In genomic region chr19:5083961-5084833, GRCm38 (mm10) we compare ENCODE assay signal across 11 mouse cellular contexts. TPM values are rescaled to one million over a fixed set of nuclear protein-coding genes. Genes with fewer than 3 reads are reported as not detected.
DNase-seq lines count a peak whose midpoint lies in the region; ATAC-seq and TF ChIP-seq lines count a peak whose summit lies in the region.
"Had no signal": no experiment of that assay in that cellular context is flagged by ENCODE, and none has a peak within 500 bp of the region (broad histone marks: within the 10 kb centered on the region; RNA-seq: fewer than 3 reads in every experiment).

No protein-coding gene starts in this region.

- no peak for ATAC-seq in heart, embryonic 12.5 days (ENCODE audit: insufficient number of reproducible peaks, low FRiP score)
- no peak for ATAC-seq in hindbrain, embryonic 12.5 days (ENCODE audit: low FRiP score)
- ATAC-seq in midbrain, embryonic 14.5 days (ENCODE audit: low FRiP score, low TSS enrichment), result no peak
- ATAC-seq in CD4-positive, CD25-positive, alpha-beta regulatory T cell, adult 4 months, result no peak
- ATAC-seq: inflammation-experienced regulatory T-cells, adult 6 months had no signal

- H3K4me3 ChIP-seq in heart, embryonic 12.5 days, result peak overlapping the region; percentile 54
- peak overlapping the region; percentile 76 to 85; a peak in 2 of 4 replicates for H3K4me3 ChIP-seq in ES-E14 (ENCODE audit: insufficient read depth in 1 of 2, low read depth in 1 of 2, low read length in 2 of 2, poor library complexity in 1 of 2, severe bottlenecking in 1 of 2)
- peak overlapping the region; percentile 49 for H3K4me3 ChIP-seq in hindbrain, embryonic 12.5 days
- peak overlapping the region; percentile 52 for H3K4me3 ChIP-seq in midbrain, embryonic 14.5 days (replicated peaks; ENCODE audit: low read depth, low read length)

- in situ Hi-C loops in ES-E14 (cut with MboI; ENCODE audit: low sequenced_read_pairs in 2 of 2, unreplicated experiment in 2 of 2), result no loop called here

- no peaks in the 10 kb centered on the region for H3K36me3 ChIP-seq in heart, embryonic 12.5 days
- no peaks in the 10 kb centered on the region for H3K36me3 ChIP-seq in ES-E14 (ENCODE audit: control insufficient read depth, insufficient read depth, low read length, poor library complexity, severe bottlenecking)
- no peaks in the 10 kb centered on the region for H3K36me3 ChIP-seq in hindbrain, embryonic 12.5 days
- H3K36me3 ChIP-seq in midbrain, embryonic 14.5 days (ENCODE audit: control insufficient read depth, insufficient read depth, low read length), result no peaks in the 10 kb centered on the region
- H3K36me3 ChIP-seq: liver, embryonic 15.5 days had no signal

- H3K27me3 ChIP-seq in heart, embryonic 12.5 days (replicated peaks), result peaks cover 68% of the 10 kb centered on the region
- H3K27me3 ChIP-seq in hindbrain, embryonic 12.5 days, result peaks cover 71% of the 10 kb centered on the region
- H3K27me3 ChIP-seq in midbrain, embryonic 14.5 days (ENCODE audit: control insufficient read depth, insufficient read depth, low read length), result peaks cover 62% of the 10 kb centered on the region

- WGBS in heart, embryonic 12.5 days, result 73% methylated on average over 3 of the region's 3 CpGs
- 71% methylated on average over 3 of the region's 3 CpGs for WGBS in hindbrain, embryonic 12.5 days
- 67% methylated on average over 3 of the region's 3 CpGs for WGBS in midbrain, embryonic 14.5 days

- peak overlapping the region; percentile 89 for H3K4me2 ChIP-seq in heart, embryonic 12.5 days
- H3K4me2 ChIP-seq in hindbrain, embryonic 12.5 days (replicated peaks), result peak overlapping the region; percentile 83
- peak overlapping the region; percentile 73 for H3K4me2 ChIP-seq in midbrain, embryonic 14.5 days (ENCODE audit: low read length)

- H3K9ac ChIP-seq in heart, embryonic 12.5 days, result no peak overlapping the region
- H3K9ac ChIP-seq in ES-E14 (ENCODE audit: insufficient read depth, low read depth, low read length, poor library complexity, severe bottlenecking), result no peak overlapping the region
- H3K9ac ChIP-seq in hindbrain, embryonic 12.5 days, result peak overlapping the region; percentile 63; the same call in 1 of the 2 replicates
- H3K9ac ChIP-seq in midbrain, embryonic 14.5 days (replicated peaks; ENCODE audit: low read length), result peak overlapping the region; percentile 65; the same call in 1 of the 2 replicates

- intact Hi-C loops in heart, postnatal 36 days (cut with DNase I), result no loop called here

- no peak overlapping the region for H3K27ac ChIP-seq in heart, embryonic 12.5 days (ENCODE audit: poor library complexity, severe bottlenecking)
- no peak overlapping the region for H3K27ac ChIP-seq in ES-E14 (ENCODE audit: insufficient read depth, low read depth, low read length, poor library complexity, severe bottlenecking)
- no peak overlapping the region for H3K27ac ChIP-seq in hindbrain, embryonic 12.5 days
- H3K27ac ChIP-seq in midbrain, embryonic 14.5 days (replicated peaks; ENCODE audit: low read depth, low read length), result no peak overlapping the region
- H3K27ac ChIP-seq: liver, embryonic 15.5 days had no signal

- H3K9me3 ChIP-seq in heart, embryonic 12.5 days (replicated peaks), result no peaks in the 10 kb centered on the region
- H3K9me3 ChIP-seq in ES-E14 (ENCODE audit: control insufficient read depth, insufficient read depth, low read depth, low read length), result no peaks in the 10 kb centered on the region
- H3K9me3 ChIP-seq in hindbrain, embryonic 12.5 days (replicated peaks), result no peaks in the 10 kb centered on the region
- H3K9me3 ChIP-seq in midbrain, embryonic 14.5 days (ENCODE audit: control insufficient read depth, low read length), result no peaks in the 10 kb centered on the region
- H3K9me3 ChIP-seq: liver, embryonic 15.5 days had no signal

- DNase-seq in heart, postnatal 36 days, result no peak
- no peak for DNase-seq in ES-E14 (ENCODE audit: low read depth, low spot score)
- DNase-seq in midbrain, embryonic 14.5 days, result no peak
- DNase-seq in spleen, postnatal 36 days (ENCODE audit: low spot score in 2 of 2), result no peak
- no peak for DNase-seq in adrenal gland, postnatal 10 days

- peaks cover 21% of the 10 kb centered on the region for H3K4me1 ChIP-seq in heart, embryonic 12.5 days (replicated peaks)
- H3K4me1 ChIP-seq in ES-E14 (ENCODE audit: control insufficient read depth in 2 of 2, insufficient read depth in 2 of 2, low read length in 2 of 2, poor library complexity in 1 of 2), result peaks cover 2 to 18% of the 10 kb centered on the region in 2 experiments; a peak in 3 of 4 replicates
- H3K4me1 ChIP-seq in hindbrain, embryonic 12.5 days, result peaks cover 19% of the 10 kb centered on the region
- H3K4me1 ChIP-seq in midbrain, embryonic 14.5 days (ENCODE audit: control insufficient read depth, insufficient read depth, low read length), result peaks cover 12% of the 10 kb centered on the region; the same call in 1 of the 2 replicates

TF ChIP-seq in ES-E14, 5 proteins besides CTCF, POLR2A, EP300 and RAD21:
- TF ChIP-seq MAFK (IDR thresholded peaks at IDR 0.05; ENCODE audit: insufficient read depth, low read depth, low read length) (no peak), CHD2 (IDR thresholded peaks at IDR 0.05; ENCODE audit: low read depth, low read length) (no peak), ZNF384 (IDR thresholded peaks at IDR 0.05; ENCODE audit: low read depth, low read length) (no peak), ZC3H11A (IDR thresholded peaks at IDR 0.05; ENCODE audit: borderline replicate concordance, low read depth, low read length) (no peak), HCFC1 (IDR thresholded peaks at IDR 0.05; ENCODE audit: borderline replicate concordance, insufficient read depth, low read length) (no peak)

RNA-seq across cellular contexts. Expression of gene Tmem151a, which starts 1.1 kb away (rescaled TPM):
- polyA plus RNA-seq in heart, embryonic 12.5 days (2016; fragmentation: Nextera tagmentation; extraction: Ambion mirVana), result 4.4 TPM in 2 replicates
- total RNA-seq in heart, postnatal 36 days (2021), result 1 to 10 TPM; 1.7 to 2.8 TPM
- total RNA-seq in ES-E14 (2012; rRNA removed), result 0.89 and 2.3 TPM in 2 replicates
- polyA plus RNA-seq in hindbrain, embryonic 12.5 days (2016; fragmentation: Nextera tagmentation; extraction: Ambion mirVana), result 1.5 and 2.4 TPM in 2 replicates
- 8.3 and 15.7 TPM in 2 replicates for polyA plus RNA-seq in midbrain, embryonic 14.5 days (2014; fragmentation: Nextera tagmentation; extraction: Ambion mirVana)
- polyA plus RNA-seq in CD4-positive, CD25-positive, alpha-beta regulatory T cell, adult 4 months (2017; shearing (Covaris generic)), result not detected
- 1 to 10 TPM; 2.4 to 3.2 TPM for total RNA-seq in adrenal gland, postnatal 10 days (2021)
- total RNA-seq: CH12.LX had no signal
- polyA plus RNA-seq: inflammation-experienced regulatory T-cells, adult 6 months had no signal

RNA-seq across cellular contexts. Expression of gene Yif1a, which starts 4.1 kb away (rescaled TPM):
- 76.0 and 82.8 TPM in 2 replicates for polyA plus RNA-seq in heart, embryonic 12.5 days (2016; fragmentation: Nextera tagmentation; extraction: Ambion mirVana)
- total RNA-seq in heart, postnatal 36 days (2021), result 100 to 1,000 TPM in 1 of 2 experiments, 10 to 100 TPM in 1; 89.0 to 102 TPM
- 84.4 and 110 TPM in 2 replicates for total RNA-seq in ES-E14 (2012; rRNA removed)
- 60.3 and 61.6 TPM in 2 replicates for polyA plus RNA-seq in hindbrain, embryonic 12.5 days (2016; fragmentation: Nextera tagmentation; extraction: Ambion mirVana)
- polyA plus RNA-seq in midbrain, embryonic 14.5 days (2014; fragmentation: Nextera tagmentation; extraction: Ambion mirVana), result 62.2 and 62.7 TPM in 2 replicates
- polyA plus RNA-seq in CD4-positive, CD25-positive, alpha-beta regulatory T cell, adult 4 months (2017; shearing (Covaris generic)), result 10 to 100 TPM; 58.1 to 67.8 TPM
- 10 to 100 TPM; 88.3 to 96.8 TPM for total RNA-seq in adrenal gland, postnatal 10 days (2021)

RNA-seq across cellular contexts. Expression of gene Cnih2, which starts 14.1 kb away (rescaled TPM):
- polyA plus RNA-seq in heart, embryonic 12.5 days (2016; fragmentation: Nextera tagmentation; extraction: Ambion mirVana), result 5.9 and 7.0 TPM in 2 replicates
- total RNA-seq in heart, postnatal 36 days (2021), result under 1 TPM; 0.30 to 0.31 TPM
- 2.5 and 3.7 TPM in 2 replicates for total RNA-seq in ES-E14 (2012; rRNA removed)
- 213 and 216 TPM in 2 replicates for polyA plus RNA-seq in hindbrain, embryonic 12.5 days (2016; fragmentation: Nextera tagmentation; extraction: Ambion mirVana)
- polyA plus RNA-seq in midbrain, embryonic 14.5 days (2014; fragmentation: Nextera tagmentation; extraction: Ambion mirVana), result 518 and 616 TPM in 2 replicates
- polyA plus RNA-seq in CD4-positive, CD25-positive, alpha-beta regulatory T cell, adult 4 months (2017; shearing (Covaris generic)), result under 1 TPM in 1 of 2 experiments, not detected in 1; 0.55 TPM
- 1 to 10 TPM; 5.0 to 5.1 TPM for total RNA-seq in adrenal gland, postnatal 10 days (2021)

RNA-seq across cellular contexts. Expression of gene Cd248, which starts 16.3 kb away (rescaled TPM):
- polyA plus RNA-seq in heart, embryonic 12.5 days (2016; fragmentation: Nextera tagmentation; extraction: Ambion mirVana), result 21.4 and 23.0 TPM in 2 replicates
- 10 to 100 TPM; 13.8 to 15.1 TPM for total RNA-seq in heart, postnatal 36 days (2021)
- total RNA-seq in ES-E14 (2012; rRNA removed), result 4.5 and 9.0 TPM in 2 replicates
- 32.0 and 41.9 TPM in 2 replicates for polyA plus RNA-seq in hindbrain, embryonic 12.5 days (2016; fragmentation: Nextera tagmentation; extraction: Ambion mirVana)
- polyA plus RNA-seq in midbrain, embryonic 14.5 days (2014; fragmentation: Nextera tagmentation; extraction: Ambion mirVana), result 6.2 and 20.4 TPM in 2 replicates
- not detected for polyA plus RNA-seq in CD4-positive, CD25-positive, alpha-beta regulatory T cell, adult 4 months (2017; shearing (Covaris generic))
- 10 to 100 TPM; 28.1 to 37.5 TPM for total RNA-seq in adrenal gland, postnatal 10 days (2021)
- total RNA-seq: CH12.LX had no signal
- polyA plus RNA-seq: inflammation-experienced regulatory T-cells, adult 6 months had no signal

RNA-seq across cellular contexts. Expression of gene Rab1b, which starts 22.7 kb away (rescaled TPM):
- polyA plus RNA-seq in heart, embryonic 12.5 days (2016; fragmentation: Nextera tagmentation; extraction: Ambion mirVana), result 218 and 226 TPM in 2 replicates
- total RNA-seq in heart, postnatal 36 days (2021), result 100 to 1,000 TPM; 176 to 201 TPM
- 78.5 and 96.9 TPM in 2 replicates for total RNA-seq in ES-E14 (2012; rRNA removed)
- polyA plus RNA-seq in hindbrain, embryonic 12.5 days (2016; fragmentation: Nextera tagmentation; extraction: Ambion mirVana), result 239 and 242 TPM in 2 replicates
- polyA plus RNA-seq in midbrain, embryonic 14.5 days (2014; fragmentation: Nextera tagmentation; extraction: Ambion mirVana), result 227 and 228 TPM in 2 replicates
- polyA plus RNA-seq in CD4-positive, CD25-positive, alpha-beta regulatory T cell, adult 4 months (2017; shearing (Covaris generic)), result 100 to 1,000 TPM in 1 of 2 experiments, 10 to 100 TPM in 1; 91.1 to 113 TPM
- total RNA-seq in adrenal gland, postnatal 10 days (2021), result 100 to 1,000 TPM; 179 to 197 TPM

Comparison
In these comparisons a context has a peak if more than half of its experiments do, and no peak if none do; other contexts are left out.
1. H3K9ac ChIP-seq: peak in hindbrain, embryonic 12.5 days (single experiment) and midbrain, embryonic 14.5 days (single experiment); none in heart, embryonic 12.5 days (single experiment) and ES-E14 (single experiment).
2. RNA of gene Cnih2, which starts 14.1 kb away (polyA plus RNA-seq): 518 to 616 TPM in midbrain, embryonic 14.5 days and 213 to 216 TPM in hindbrain, embryonic 12.5 days; 5.9 to 7.0 TPM in heart, embryonic 12.5 days and 0.55 TPM in CD4-positive, CD25-positive, alpha-beta regulatory T cell, adult 4 months; every median in the first group is over 10 times any median in the second.
3. Peak in every context shown above with its lines, with median percentiles within 50 percentile points of each other: H3K4me2 ChIP-seq and H3K4me3 ChIP-seq.